Mouse (Mus musculus) adrenal gland, postnatal 25 days (tissue): Measurements from ENCODE around the gene Slc7a15. TPM values are rescaled to one million over a fixed set of nuclear protein-coding genes. Genes with fewer than 3 reads are reported as not detected.

Source experiments
- DNase-seq: peaks from one replicate; pipeline ENCODE4 v3.0.0; 2021; ENCODE audit warnings: mixed read lengths
- total RNA-seq: library from RNA; stranded (reverse); gene quantifications from 2 replicates; pipeline ENCODE4 v1.2.3, GENCODE M21; 2021

The Slc7a15 gene
- total RNA-seq, 1 experiment from 2014 or later, result not detected

DNA sequence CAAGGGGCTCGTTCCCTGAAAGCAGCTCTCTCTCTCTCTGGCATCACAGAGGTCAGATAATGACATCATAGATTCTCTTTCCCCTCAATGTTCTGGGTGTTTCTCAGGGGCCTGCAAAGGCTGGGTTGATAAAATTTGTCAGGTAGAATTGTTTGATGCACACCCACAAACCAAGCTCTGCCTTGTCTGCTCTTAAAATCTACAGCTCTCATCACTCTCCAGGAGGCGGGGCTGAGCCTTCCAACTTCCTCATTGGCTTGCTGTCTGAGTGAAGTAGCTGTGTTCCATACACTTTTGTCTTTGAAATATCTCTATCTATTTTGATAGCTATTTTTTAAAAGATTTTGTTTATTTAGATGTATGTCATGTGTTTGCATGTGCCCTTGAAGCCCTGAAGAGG is 116.7 kb downstream of the Slc7a15 start:
- no peak for DNase-seq

Other genes with a start within 250 kb of the Slc7a15 start
- gene Rhob, start 99.1 kb downstream of the Slc7a15 start, total RNA-seq, result 182 and 212 TPM in 2 replicates
- 119 and 159 TPM in 2 replicates for gene Pum2, start 75.1 kb upstream of the Slc7a15 start, total RNA-seq
- 14.1 and 15.8 TPM in 2 replicates for gene Sdc1, start 172.3 kb upstream of the Slc7a15 start, total RNA-seq